Mouse (Mus musculus): Measurements from ENCODE around the gene Tmem234. TPM values are rescaled to one million over a fixed set of nuclear protein-coding genes. Genes with fewer than 3 reads are reported as not detected.

Gene Tmem234
- total RNA-seq, 2 experiments from 2014 or later = 29.8 to 31.9 TPM

DNA sequence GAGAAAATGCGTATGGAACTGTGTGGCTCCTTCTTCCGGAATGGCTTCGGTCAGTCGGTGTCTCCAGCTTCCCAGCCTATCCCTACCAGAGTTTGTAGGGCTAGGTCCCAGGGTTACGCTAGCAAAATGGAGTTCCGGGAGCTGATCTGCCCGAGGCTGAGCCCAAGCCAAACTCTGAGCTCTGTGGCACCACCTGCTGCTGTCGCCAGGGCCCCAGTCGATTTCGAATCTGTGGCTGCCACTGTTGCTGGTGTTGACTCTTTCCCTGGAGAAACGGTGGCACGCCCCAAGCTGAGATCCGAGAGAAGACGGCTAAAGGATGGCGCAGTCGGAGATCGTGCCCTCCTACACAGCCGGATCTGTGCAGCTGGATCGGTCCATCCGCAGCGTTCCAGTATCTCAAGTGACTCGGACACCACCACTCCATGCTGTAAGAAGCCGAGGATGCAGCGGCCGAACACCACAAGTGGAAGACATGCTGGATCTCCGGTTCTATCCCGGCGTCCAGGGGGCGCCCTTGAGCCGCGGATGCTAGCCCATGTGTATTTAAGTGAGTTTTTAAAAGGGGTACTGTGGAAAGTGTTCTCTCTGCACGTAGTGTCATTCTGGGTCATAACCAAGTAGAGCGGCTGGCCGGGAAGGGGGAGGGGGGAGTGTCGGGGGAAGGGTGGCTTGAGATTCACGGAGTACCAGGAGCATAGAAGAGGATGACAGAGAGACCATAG is 15.4 kb upstream of the Tmem234 start:
- Histone ChIP-seq H3K4me3 (peak overlapping the region; percentile 74), H3K27ac (peak overlapping the region; percentile 80)
- TF ChIP-seq CTCF (IDR thresholded peaks at IDR 0.05) = peak; percentile 83
- peak; percentile 87 for DNase-seq
- intact Hi-C loops (cut with DNase I) = loop anchor here (2.0 kb wide), 1 partner anchor 24 kb away; no protein-coding TSS in a partner anchor

DNA sequence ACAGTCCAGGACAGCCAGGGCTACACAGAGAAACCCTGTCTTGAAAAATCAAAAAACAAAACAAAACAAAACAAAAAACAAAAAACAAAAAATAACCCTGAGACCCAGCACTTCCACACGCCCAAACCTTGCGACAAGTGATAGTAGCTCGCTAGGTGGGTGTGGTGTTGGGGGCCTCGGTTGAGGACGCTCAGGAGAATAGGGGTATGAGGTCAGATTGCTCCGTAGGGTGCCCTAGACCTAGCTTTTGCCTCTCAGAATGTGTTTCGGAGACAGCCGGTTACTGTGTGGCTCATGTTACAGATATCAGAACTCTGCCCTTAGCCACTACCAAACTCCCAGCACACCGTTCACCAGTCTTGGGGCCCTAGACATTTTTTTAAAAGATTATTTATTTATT is 14.7 kb upstream of the Tmem234 start:
- intact Hi-C loops (cut with DNase I) = loop anchor here (2.0 kb wide), 1 partner anchor 23 kb away; no protein-coding TSS in a partner anchor
- Histone ChIP-seq H3K27ac (no peak overlapping the region), H3K4me3 (peak overlapping the region; percentile 74)
- TF ChIP-seq CTCF (IDR thresholded peaks at IDR 0.05) = no peak
- no peak for DNase-seq

DNA sequence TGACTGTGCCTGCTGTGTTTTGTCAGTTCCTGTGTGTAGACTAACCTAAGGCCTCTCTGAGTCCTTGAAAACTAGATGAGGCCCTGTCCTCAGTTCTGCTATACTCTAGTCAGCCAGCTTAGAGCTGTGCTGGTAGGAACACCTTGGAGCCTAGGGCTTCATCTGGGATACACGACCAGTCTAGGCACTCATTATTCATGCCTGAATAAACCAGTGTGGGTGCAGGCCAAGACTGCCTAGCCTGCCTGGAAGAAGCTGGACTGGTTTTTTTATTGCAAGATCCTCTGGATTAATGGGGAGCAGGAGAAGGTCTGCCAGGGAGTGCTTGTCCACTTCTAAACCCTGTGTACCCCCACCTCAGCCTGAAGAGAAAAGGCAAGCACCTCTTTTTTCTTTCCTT is 13.5 kb upstream of the Tmem234 start:
- Histone ChIP-seq H3K27ac (no peak overlapping the region), H3K4me3 (no peak overlapping the region)
- TF ChIP-seq CTCF (IDR thresholded peaks at IDR 0.05) = no peak
- no peak for DNase-seq
- intact Hi-C loops (cut with DNase I) = no loop called here

DNA sequence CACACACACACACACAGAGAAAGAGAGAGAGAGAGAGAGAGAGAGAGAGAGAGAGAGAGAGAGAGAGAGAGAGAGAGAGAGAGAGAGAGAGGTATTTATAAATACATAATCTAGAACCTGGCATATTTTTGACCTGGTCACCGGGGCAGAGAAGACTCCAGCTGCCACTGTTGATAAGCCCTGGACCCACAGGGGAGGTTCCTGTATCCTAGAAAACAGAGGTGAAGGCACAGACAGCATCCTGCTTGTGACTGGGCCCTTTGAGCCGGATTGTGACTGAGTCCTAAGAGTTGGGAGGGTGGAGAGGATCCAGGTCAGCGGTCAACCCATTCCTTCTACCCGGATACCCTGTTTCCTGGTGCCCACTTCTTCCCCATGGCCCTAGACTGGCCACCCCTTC is 11.6 kb upstream of the Tmem234 start:
- TF ChIP-seq CTCF (IDR thresholded peaks at IDR 0.05) = no peak
- DNase-seq = no peak
- intact Hi-C loops (cut with DNase I) = no loop called here
- Histone ChIP-seq H3K27ac (no peak overlapping the region), H3K4me3 (no peak overlapping the region)

DNA sequence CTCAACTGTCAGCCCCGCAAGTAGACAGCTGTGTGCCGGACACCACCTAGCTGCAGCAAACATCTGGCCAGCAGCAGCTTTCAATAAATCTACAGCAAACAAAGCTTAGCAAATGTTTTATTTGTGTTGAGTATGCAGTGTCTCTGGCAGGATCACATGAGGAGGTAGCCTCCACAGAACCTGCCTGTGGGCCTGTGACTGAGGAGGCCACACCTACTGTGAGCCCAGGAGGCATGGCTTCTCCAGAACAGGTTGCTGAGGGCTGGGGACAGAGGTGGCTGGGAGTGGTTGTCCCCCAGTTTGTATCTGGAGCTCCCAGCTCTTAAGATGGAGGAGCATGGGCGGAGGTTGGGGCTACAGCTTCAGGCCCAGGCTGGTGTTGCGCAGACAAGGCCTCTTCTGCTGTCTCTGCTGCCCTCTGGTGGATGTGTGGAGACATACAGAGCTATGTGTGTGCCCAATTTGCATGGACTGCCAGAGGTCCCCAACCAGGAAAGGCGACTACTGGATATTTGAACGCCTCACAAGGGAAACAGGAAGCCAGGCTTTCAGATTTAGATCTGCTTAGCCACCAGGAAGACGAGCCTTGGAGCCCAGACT is 8.1 kb downstream of the Tmem234 start:
- intact Hi-C loops (cut with DNase I) = loop anchor here (2.0 to 10.0 kb wide), 4 partner anchors 24 to 114 kb away; partner anchors contain the start of genes Fam229a and Tssk3

DNA sequence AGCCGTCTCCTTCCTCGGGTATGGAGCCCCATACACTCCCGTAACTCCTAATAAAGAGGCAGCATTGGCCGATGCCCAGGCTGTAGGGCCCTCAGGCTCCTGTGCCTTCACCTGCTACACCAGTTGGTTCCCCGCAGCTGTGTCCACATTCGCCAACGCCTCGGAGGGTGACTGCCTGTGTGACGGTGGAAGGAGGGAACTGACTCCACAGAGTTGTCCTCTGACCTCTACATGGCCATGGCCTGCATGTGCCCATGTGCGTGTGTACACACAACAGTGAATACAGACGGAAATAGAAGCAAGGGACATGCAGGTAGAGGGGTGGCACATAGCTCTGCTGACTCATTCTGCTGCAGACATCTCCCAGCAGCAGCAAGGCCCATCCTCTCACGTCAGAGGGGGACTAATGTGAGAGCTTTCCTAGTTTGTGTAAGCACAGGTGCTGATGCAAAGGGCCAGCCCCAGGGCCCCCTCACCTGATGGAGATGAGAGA is 8.7 kb downstream of the Tmem234 start:
- DNase-seq = no peak
- intact Hi-C loops (cut with DNase I) = loop anchor here (2.0 to 10.0 kb wide), 4 partner anchors 24 to 114 kb away; partner anchors contain the start of genes Fam229a and Tssk3
- H3K4me3 ChIP-seq = no peak overlapping the region
- no peak overlapping the region for H3K27ac ChIP-seq
- no peak for TF ChIP-seq CTCF (IDR thresholded peaks at IDR 0.05)

More for the DNA sequence above, 8.1 kb downstream of the Tmem234 start:
- Histone ChIP-seq H3K27ac (peak overlapping the region; percentile 59), H3K4me3 (no peak overlapping the region)
- DNase-seq = peak; percentile 83
- TF ChIP-seq CTCF (IDR thresholded peaks at IDR 0.05) = peak; percentile 85

DNA sequence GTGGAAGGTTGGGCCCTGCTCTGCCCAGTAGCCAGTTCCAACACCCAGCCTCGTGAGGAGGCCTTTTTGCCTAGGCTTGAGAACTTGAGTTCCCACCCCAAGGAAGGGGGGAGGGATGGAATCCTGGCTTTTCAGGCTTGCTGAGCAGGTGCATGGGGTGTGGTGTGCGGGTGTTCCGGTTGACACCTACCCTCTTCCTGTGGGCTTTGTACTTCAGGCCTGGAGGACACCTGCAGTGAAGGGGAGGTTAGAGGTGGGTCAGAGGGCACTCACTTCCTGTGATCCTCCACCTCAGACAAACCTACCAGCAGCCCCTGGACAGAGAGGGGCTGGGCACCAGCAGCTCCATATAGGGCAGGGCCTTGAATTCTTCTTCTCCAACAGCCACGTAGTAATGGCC is 9.6 kb downstream of the Tmem234 start:
- Histone ChIP-seq H3K4me3 (no peak overlapping the region), H3K27ac (no peak overlapping the region)
- DNase-seq = no peak
- no peak for TF ChIP-seq CTCF (IDR thresholded peaks at IDR 0.05)
- intact Hi-C loops (cut with DNase I) = no loop called here

DNA sequence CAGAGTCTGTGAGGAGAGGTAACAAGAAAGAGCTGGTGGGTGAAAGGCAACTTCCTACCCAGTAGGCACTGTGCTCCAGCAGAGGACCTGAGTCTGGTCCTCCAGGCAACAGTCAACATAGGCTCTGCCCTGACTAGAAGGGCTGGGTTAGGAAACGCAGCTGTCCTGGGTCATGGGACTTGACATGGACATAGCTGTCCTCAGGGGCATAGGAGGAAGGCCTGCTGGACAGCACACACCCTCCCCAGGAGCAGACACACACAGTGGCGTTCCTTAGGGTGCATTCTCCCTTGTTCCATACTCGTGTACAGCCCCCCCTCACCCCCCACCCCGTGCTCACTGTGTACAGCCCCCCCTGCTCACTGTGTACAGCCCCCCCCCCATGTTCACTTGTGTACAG is 10.0 kb downstream of the Tmem234 start:
- no peak for DNase-seq
- H3K27ac ChIP-seq = no peak overlapping the region
- H3K4me3 ChIP-seq = no peak overlapping the region
- intact Hi-C loops (cut with DNase I) = no loop called here
- no peak for TF ChIP-seq CTCF (IDR thresholded peaks at IDR 0.05)

DNA sequence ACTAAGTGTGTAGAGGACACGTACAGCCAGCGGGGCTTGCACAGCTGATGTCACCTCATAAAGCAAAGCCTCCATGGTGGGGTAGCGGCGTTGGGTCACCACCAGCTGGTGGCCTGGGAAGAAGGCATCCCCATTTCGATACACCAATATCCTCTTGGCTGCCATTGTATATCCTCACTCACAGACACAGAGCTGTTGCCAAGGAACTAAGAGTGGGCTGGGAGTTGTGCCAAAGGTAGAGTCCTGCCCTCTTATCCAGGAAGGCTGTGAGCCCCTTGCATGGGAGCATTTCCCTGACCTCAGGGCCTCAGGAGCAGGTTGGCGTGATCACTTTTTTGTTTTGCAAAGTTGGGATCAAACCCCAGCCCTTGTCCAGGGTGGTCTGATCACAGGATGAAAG is 13.6 kb downstream of the Tmem234 start, which contains the start of gene Dcdc2b:
Dcdc2b (minus strand) TSS at position 165 of the 400 bp plus-strand sequence.
- no peak for DNase-seq
- intact Hi-C loops (cut with DNase I) = no loop called here
- no peak within 1 kb of the TSS for H3K27ac ChIP-seq
- no peak within 1 kb of the TSS for H3K4me3 ChIP-seq
- TF ChIP-seq CTCF (IDR thresholded peaks at IDR 0.05) = no peak

DNA sequence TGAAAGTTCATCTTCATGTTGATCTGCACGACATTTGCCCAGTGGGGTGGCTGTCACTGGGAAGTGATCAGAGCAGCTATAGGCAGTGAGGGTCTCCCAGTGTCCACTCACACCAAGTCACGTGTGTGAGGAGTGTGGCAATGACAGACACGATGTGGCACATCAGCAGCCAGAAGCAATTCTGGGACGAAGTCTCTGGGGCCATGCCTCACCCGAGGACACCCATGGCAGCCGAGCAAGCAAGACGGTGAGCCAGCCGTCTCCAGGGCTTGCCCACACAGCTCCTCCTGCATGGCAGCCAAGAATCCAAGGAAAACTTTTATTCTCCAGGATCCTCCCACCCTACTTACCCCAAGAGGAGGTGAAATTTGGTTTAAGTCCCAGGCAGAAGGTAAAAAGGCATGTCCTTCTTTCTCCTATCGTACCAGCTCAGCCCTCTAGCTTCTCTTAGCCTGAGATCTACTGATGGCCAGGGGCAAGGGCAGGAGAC is 15.4 kb downstream of the Tmem234 start:
- intact Hi-C loops (cut with DNase I) = no loop called here
- Histone ChIP-seq H3K27ac (peak overlapping the region; percentile 20; the same call in 1 of the 2 replicates), H3K4me3 (no peak overlapping the region)
- no peak for DNase-seq
- TF ChIP-seq CTCF (IDR thresholded peaks at IDR 0.05) = no peak

DNA sequence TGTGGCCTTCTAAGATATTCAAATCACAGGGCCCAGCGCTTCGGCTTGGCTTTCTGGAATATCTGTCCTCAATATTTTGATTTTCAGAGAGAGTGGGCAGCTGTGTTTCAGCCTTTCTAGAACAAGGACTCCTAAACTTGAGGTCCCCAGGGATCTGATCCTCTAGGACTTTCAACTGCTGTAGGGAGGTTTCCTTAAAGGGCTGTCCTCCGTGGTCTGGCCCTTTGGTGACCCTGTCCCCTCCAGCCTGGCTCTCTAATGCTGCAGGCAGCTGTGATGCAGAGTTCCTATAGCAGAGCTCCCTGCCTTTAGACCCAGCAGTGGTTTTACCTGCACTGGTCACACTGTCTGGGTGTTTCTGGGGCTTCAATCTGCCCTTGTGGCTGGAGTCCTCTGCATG is 16.2 kb downstream of the Tmem234 start:
- Histone ChIP-seq H3K4me3 (no peak overlapping the region), H3K27ac (no peak overlapping the region)
- intact Hi-C loops (cut with DNase I) = no loop called here
- no peak for DNase-seq
- no peak for TF ChIP-seq CTCF (IDR thresholded peaks at IDR 0.05)

DNA sequence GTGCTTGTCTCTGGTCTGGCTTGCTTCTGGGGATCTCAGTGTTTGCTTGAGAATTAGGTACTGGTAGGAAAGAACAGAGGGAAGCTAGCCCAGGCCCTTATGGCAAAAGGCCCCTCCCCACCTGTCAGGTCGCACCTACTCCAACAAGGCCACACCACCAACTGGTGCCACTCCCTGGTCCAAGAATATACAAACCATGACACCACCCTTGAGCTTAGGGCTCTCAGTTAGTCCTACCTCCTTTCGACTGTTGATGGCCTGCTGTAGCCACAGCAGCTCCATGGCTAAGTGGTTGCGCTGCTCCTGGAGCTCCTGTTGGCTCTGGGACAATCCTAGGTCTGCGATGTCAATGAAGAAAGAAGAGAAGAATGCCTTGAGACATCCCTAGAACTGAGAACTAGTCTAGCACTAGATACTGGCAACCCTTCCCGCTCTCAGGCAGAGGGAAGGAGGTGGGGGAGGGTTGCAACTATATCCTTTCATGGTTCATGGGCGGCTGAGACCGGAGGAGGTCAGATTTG is 16.7 kb downstream of the Tmem234 start:
- Histone ChIP-seq H3K27ac (no peak overlapping the region), H3K4me3 (no peak overlapping the region)
- TF ChIP-seq CTCF (IDR thresholded peaks at IDR 0.05) = no peak
- intact Hi-C loops (cut with DNase I) = no loop called here
- no peak for DNase-seq

DNA sequence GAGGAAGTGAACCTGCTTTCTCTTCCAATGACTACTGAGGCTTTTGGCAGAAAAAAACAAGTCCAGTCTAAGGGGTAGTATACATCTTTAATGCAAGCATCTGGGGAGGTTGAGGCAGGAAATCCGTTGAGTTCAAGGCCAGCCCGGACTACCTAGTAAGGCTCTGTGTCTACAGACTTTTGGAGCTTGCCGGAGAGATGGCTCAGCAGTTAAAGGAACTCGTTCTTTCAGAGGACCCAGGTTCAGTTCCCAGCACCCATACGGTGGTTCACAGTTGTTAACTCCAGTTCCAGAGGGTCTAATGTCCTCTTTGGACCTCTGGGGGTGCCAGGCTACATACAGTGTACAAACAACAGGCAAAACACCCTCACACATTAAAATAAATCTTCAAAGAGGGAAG is 17.6 kb downstream of the Tmem234 start:
- H3K27ac ChIP-seq = peak overlapping the region; percentile 96
- intact Hi-C loops (cut with DNase I) = no loop called here
- DNase-seq = no peak
- TF ChIP-seq CTCF (IDR thresholded peaks at IDR 0.05) = no peak
- H3K4me3 ChIP-seq = peak overlapping the region; percentile 79
